Mouse (Mus musculus) megakaryocyte, embryonic 14.5 days (primary cell): ENCODE measurements at regions not wholly inside any gene's neighbourhood (a gene's known extent, or its start where the extent isn't known, plus 50 kb on each side); places are given as distances from the start of the nearest gene placed in this dataset.
A peak's percentile ranks its signal among the peaks of the same experiment; 100 is the strongest.

ENCODE experiments used
- H3K27me3 ChIP-seq: replicated peaks from 2 replicates; pipeline ENCODE3; 2012; ENCODE audit warnings: inconsistent platforms
- H3K36me3 ChIP-seq: replicated peaks from 2 replicates; pipeline ENCODE3; 2012; ENCODE audit warnings: low read length, inconsistent platforms, mixed read lengths
- H3K4me1 ChIP-seq: 2 replicates; pipeline ENCODE4 v1.6.1; 2012; ENCODE audit warnings: inconsistent platforms
- H3K4me3 ChIP-seq: replicated peaks from 2 replicates; pipeline ENCODE3; 2012; ENCODE audit warnings: moderate library complexity, mild to moderate bottlenecking, inconsistent platforms
- H3K9me3 ChIP-seq: 2 replicates; pipeline ENCODE4 v1.6.1; 2012; ENCODE audit warnings: inconsistent platforms
- FLI1 ChIP-seq: IDR thresholded peaks from 2 replicates; pipeline ENCODE4 v1.6.1; 2012; ENCODE audit warnings: low read length, inconsistent platforms, mixed read lengths
- GATA1 ChIP-seq: IDR thresholded peaks from 3 replicates; pipeline ENCODE4 v1.6.1; 2012; ENCODE audit warnings: mixed read lengths, low read length, inconsistent platforms, borderline replicate concordance

DNA sequence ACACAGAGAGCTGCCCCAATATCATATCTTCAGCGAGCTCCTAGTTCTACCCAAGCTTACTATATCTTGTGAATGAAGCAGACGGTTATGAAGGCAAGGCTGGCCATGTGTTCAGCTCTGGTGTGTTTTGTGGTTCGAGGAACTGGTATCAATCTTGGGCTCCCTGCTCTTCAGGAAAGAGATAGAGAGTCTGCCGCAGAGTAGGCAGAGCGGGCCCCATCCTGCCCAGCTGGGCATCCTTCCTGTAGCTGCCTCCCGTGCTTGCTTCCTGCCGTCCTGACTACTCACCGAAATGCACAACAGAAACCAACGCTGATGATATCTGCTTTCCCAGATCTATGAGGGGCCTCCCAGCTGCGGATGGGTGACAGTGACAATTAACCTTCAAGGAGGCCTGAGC, 60.3 kb downstream of the Snrpe start:
- TF ChIP-seq GATA1 (peak; percentile 46; the same call in 1 of the 3 replicates), FLI1 (no peak)
- peak overlapping the region; percentile 77 for H3K4me3 ChIP-seq

DNA sequence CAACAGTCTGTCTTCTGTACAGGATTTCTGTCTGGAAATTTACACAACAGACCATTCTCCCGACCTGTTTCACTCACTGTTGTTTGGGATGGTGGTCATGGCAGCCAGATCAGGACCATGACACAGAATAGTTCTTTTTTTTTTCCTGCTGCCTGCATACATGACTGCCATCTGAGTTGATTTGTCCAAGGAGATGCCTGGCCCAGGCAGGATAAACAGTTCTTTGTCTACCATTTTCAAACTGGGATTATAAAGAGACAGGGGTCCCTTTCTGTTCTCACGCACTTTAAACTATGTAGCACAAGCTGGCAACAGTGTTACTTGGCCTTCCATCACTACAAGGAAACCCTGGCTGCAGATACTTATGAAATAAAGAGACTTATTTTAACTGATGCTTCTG, 61.1 kb downstream of the Snrpe start:
- peaks cover 10% of the 10 kb centered on the region for H3K36me3 ChIP-seq
- H3K4me3 ChIP-seq: no peak overlapping the region
- peaks cover 11% of the 10 kb centered on the region for H3K27me3 ChIP-seq
- TF ChIP-seq FLI1 (no peak), GATA1 (no peak)
- peaks cover 18% of the 10 kb centered on the region for H3K9me3 ChIP-seq
- H3K4me1 ChIP-seq: peaks cover 25% of the 10 kb centered on the region

More for the DNA sequence above, 60.3 kb downstream of the Snrpe start:
- Histone ChIP-seq H3K4me1 (peaks cover 25% of the 10 kb centered on the region), H3K9me3 (peaks cover 18% of the 10 kb centered on the region), H3K36me3 (peaks cover 10% of the 10 kb centered on the region), H3K27me3 (peaks cover 7% of the 10 kb centered on the region)

DNA sequence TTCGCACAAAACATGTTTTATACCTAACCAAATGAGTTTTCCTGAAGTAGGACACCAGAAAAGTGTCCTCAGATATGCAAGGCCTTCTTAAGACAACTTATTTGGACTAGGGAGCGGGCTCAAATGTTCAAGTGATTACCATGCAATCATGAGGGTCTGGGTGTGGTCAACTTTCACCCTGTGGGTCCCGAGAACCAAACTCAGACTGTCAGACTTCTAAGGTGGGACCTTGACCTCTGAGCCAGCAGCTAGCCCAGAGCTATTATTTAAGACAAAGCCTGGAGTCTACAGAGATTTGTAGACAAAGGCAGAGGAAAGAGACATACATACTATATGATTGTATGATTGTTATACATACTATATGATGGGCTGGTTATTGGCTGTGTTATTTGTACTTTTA, 62.5 kb downstream of the Snrpe start:
- Histone ChIP-seq H3K36me3 (peaks cover 4% of the 10 kb centered on the region), H3K4me3 (no peak overlapping the region), H3K4me1 (peaks cover 25% of the 10 kb centered on the region), H3K27me3 (peaks cover 22% of the 10 kb centered on the region), H3K9me3 (peaks cover 11% of the 10 kb centered on the region)
- no peak for TF ChIP-seq GATA1

GRCm38 (mm10) chr1:133544996-133545395, 65.1 kb downstream of the Snrpe start:
- Histone ChIP-seq H3K36me3 (no peaks in the 10 kb centered on the region), H3K27me3 (peaks cover 20% of the 10 kb centered on the region), H3K4me1 (peaks cover 16% of the 10 kb centered on the region)

DNA sequence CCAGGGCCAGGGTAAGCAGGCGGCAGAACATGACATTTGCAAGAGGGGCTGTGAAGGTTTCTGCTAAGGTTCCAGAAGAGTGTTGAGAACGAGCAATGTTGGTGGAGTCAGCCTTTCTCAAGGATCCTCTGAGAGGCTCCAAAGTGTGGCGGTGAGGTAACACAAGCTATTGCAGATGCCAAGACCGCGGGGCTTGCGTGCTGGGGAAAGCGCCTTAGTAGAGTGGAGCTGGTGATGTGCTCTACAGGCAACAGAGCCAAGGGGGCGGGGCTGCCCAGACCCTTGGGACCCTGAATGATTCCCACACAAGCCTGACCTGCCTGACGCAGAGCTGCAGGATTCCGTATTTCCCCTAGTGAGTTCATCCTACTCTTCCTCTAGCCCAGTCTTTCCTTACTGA, 66.3 kb downstream of the Snrpe start:
- Histone ChIP-seq H3K9me3 (peaks cover 4% of the 10 kb centered on the region; the same call in 1 of the 2 replicates), H3K27me3 (peaks cover 20% of the 10 kb centered on the region), H3K4me3 (no peak overlapping the region), H3K36me3 (no peaks in the 10 kb centered on the region), H3K4me1 (peaks cover 4% of the 10 kb centered on the region; the same call in 1 of the 2 replicates)
- TF ChIP-seq GATA1: no peak
- TF ChIP-seq FLI1: no peak

More at GRCm38 (mm10) chr1:133544996-133545395, 65.1 kb downstream of the Snrpe start:
- Histone ChIP-seq H3K9me3 (no peaks in the 10 kb centered on the region), H3K4me3 (no peak overlapping the region)
- TF ChIP-seq GATA1 (no peak), FLI1 (no peak)

DNA sequence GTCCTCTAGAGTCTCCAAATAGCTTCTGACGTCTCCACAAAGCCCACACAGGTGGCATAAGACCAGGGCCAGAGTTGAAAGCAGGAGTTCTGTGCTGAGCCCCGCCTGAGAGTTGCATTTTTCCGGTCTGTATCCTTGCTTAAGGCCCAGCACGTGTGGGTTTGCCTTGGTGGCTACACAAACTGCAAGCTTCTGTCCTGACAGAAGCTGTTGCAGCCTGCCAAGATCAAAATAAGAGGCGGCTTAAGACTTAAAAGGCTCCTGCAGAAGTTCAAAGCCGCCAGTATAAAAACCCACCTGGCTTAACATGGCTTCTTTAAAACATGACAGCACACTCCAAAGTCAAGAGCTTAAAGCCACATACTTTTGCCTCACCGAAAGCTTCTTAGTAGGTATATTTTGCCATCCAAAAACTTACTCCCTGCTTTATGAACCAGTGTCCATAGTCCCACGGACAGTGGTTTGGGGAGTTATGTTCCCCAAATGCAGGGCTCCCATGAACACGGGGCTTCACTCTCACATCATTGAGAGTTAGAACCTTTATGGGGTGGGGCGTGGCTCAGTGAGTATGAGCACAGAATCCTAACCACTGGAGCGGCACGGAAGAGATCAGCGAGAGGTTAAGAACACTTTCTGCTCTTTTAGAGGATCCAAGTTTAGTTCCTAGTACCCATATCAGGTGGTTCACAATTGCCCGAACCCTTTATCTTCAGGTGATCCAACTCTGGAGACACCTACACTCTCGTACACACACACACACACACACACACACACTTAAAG, 67.9 kb downstream of the Snrpe start:
- Histone ChIP-seq H3K36me3 (no peaks in the 10 kb centered on the region), H3K9me3 (peaks cover 4% of the 10 kb centered on the region; the same call in 1 of the 2 replicates), H3K4me1 (no peaks in the 10 kb centered on the region; the same call in 1 of the 2 replicates), H3K4me3 (no peak overlapping the region), H3K27me3 (peaks cover 19% of the 10 kb centered on the region)
- no peak for TF ChIP-seq GATA1
- no peak for TF ChIP-seq FLI1

DNA sequence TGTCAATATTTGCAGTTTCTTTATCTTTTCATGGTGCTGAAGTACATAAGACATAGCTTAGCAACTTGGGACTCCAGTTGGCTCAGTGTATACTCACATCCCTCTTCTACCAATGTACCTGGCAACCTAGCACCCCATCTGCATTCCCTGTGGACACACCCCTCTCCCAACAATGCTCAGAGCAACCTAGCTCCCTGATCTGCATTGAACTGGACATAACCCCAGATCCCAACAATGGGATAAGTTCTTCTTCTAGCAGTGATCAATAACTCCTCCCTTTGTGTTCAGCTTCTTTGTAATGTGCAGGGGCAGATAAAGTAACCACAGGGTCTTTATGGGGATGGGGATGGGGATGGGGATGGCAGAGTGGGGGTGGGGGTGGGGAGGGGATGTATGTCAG, 79.4 kb downstream of the Snrpe start:
- H3K4me3 ChIP-seq: no peak overlapping the region
- TF ChIP-seq FLI1: no peak
- TF ChIP-seq GATA1: no peak
- peaks cover 7% of the 10 kb centered on the region for H3K27me3 ChIP-seq
- peaks cover 4% of the 10 kb centered on the region; the same call in 1 of the 2 replicates for H3K9me3 ChIP-seq
- no peaks in the 10 kb centered on the region for H3K36me3 ChIP-seq
- H3K4me1 ChIP-seq: no peaks in the 10 kb centered on the region

GRCm38 (mm10) chr1:133529817-133530216, 80.3 kb downstream of the Snrpe start:
- Histone ChIP-seq H3K4me1 (no peaks in the 10 kb centered on the region), H3K27me3 (peaks cover 9% of the 10 kb centered on the region)
- TF ChIP-seq FLI1 (no peak), GATA1 (no peak)

GRCm38 (mm10) chr1:133527651-133528385, 82.3 kb downstream of the Snrpe start:
- Histone ChIP-seq H3K27me3 (peaks cover 9% of the 10 kb centered on the region), H3K36me3 (no peaks in the 10 kb centered on the region), H3K4me1 (no peaks in the 10 kb centered on the region), H3K4me3 (no peak overlapping the region), H3K9me3 (peaks cover 13% of the 10 kb centered on the region; the same call in 1 of the 2 replicates)
- no peak for TF ChIP-seq GATA1
- TF ChIP-seq FLI1: no peak

More at GRCm38 (mm10) chr1:133529817-133530216, 80.3 kb downstream of the Snrpe start:
- no peak overlapping the region for H3K4me3 ChIP-seq
- no peaks in the 10 kb centered on the region for H3K36me3 ChIP-seq
- peaks cover 4% of the 10 kb centered on the region; the same call in 1 of the 2 replicates for H3K9me3 ChIP-seq

GRCm38 (mm10) chr1:133522825-133523224, 87.3 kb downstream of the Snrpe start:
- TF ChIP-seq GATA1 (no peak), FLI1 (no peak)
- H3K4me3 ChIP-seq: no peak overlapping the region
- peaks cover 7% of the 10 kb centered on the region for H3K27me3 ChIP-seq

More at GRCm38 (mm10) chr1:133522825-133523224, 87.3 kb downstream of the Snrpe start:
- Histone ChIP-seq H3K9me3 (peaks cover 16% of the 10 kb centered on the region; the same call in 1 of the 2 replicates), H3K4me1 (no peaks in the 10 kb centered on the region), H3K36me3 (no peaks in the 10 kb centered on the region)
